Mouse (Mus musculus) spleen, postnatal 4 days (tissue): ENCODE results near the gene Ppme1.

Source experiments
- DNase-seq, 2 experiments: peaks; one replicate each; pipeline ENCODE4 v3.0.0; 2022; ENCODE audit warnings: low spot score in 2 of 2

The Ppme1 gene

DNA sequence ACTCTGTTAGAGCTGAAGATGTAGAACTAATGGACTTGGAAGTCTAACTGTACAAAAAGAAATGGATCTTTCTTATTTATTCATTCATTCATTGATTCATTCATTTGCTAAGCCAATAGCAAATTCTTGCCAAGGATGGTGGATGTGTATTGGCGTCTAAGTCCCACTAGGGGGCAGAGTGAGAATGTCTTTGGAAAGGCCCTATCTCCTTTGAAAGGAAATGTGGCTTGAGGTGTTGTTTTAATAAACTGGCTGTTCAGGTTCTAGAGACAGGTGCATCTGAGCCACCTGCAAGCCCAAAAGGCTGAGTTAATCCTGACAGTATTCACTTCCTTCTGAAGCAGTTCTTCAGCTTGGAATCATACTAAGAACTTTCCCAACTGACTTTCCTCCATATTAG is 92.3 kb downstream of the Ppme1 start:
- DNase-seq: peak in 1 of 2 experiments; percentile 22
